Mouse (Mus musculus) olfactory bulb, adult 2 months (tissue): ENCODE results near the gene Gm10563.

ENCODE experiments used
- CTCF ChIP-seq: fragments of 200-500 bp; IDR thresholded peaks from 2 replicates; pipeline ENCODE4 v1.5.1; 2012; ENCODE audit warnings: low read depth, mild to moderate bottlenecking, low read length, moderate library complexity; ENCODE audit not compliant: insufficient read depth
- POLR2A ChIP-seq: fragments of 200-500 bp; IDR thresholded peaks from 2 replicates; pipeline ENCODE4 v1.6.1; 2012; ENCODE audit warnings: mild to moderate bottlenecking, low read depth, low read length, moderate library complexity; ENCODE audit not compliant: insufficient read depth

DNA sequence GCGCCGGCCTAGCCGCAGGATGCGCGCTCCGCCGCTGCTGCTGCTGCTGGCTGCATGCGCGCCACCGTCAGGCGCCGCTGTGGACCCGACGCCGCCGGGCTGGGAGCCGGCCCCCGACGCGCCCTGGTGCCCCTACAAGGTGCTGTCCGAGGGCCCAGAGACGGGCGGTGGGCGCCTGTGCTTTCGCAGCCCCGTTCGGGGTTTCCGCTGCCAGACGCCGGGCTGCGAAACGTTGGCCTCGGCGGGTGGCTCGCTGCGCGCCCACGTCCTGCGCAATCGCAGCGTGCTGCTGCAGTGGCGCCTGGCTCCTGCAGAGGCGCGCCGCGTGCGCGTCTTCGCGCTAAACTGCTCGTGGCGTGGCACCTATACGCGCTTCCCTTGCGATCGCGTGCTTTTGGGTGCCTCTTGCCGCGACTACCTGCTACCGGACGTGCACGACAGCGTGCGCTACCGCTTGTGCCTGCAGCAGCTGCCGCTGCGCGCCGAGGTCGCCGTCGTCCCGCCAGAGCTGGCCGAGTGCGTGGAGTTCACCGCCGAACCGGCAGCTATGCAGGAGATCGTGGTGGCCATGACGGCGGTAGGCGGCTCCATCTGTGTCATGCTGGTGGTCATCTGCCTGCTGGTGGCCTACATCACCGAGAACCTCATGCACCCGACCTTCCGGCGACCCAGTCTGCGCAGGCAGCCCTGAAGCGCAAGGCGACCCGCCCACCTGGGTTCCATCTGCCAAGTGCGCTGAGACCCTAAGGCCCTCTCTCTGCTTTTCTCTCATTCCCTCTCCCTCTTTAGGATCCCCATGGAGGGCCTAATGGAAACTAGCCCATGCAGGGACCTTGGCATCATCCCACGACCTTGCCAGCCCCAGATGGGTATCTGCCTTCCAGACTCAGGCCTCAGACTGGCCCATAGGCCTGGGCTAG lies 49.5 kb upstream of the Gm10563 start:
- TF ChIP-seq CTCF (0 out of 2 replicates have a peak, but pooled peaks have one; percentile 28), POLR2A (peak; percentile 88)
